Mouse (Mus musculus) limb, embryonic 11.5 days (tissue): ENCODE measurements around the gene Gm21976. TPM values are rescaled to one million over a fixed set of nuclear protein-coding genes. Genes with fewer than 3 reads are reported as not detected.
A peak's percentile ranks its signal among the peaks of the same experiment; 100 is the strongest.

Source experiments
- ATAC-seq: fragments of 200-750 bp; cut with Nextera tagmentation; 2 replicates; pipeline ENCODE4 v1.8.0; 2017; ENCODE audit warnings: low read depth; ENCODE audit not compliant: insufficient number of reproducible peaks, low FRiP score, low TSS enrichment
- DNase-seq: peaks from one replicate; pipeline ENCODE4 v3.0.0-alpha.2; 2015; ENCODE audit warnings: low spot score
- H3K27ac ChIP-seq: fragments of 300-500 bp; sonication (generic); replicated peaks from 2 replicates; pipeline ENCODE4 v1.5.1; 2014; ENCODE audit warnings: low read depth, mild to moderate bottlenecking, low read length
- H3K27me3 ChIP-seq: fragments of 300-500 bp; sonication (generic); 2 replicates; pipeline ENCODE4 v1.6.1; 2014; ENCODE audit warnings: mild to moderate bottlenecking, low read length, mixed read lengths; ENCODE audit not compliant: control insufficient read depth, insufficient read depth
- H3K36me3 ChIP-seq: fragments of 300-500 bp; sonication (generic); 2 replicates; pipeline ENCODE4 v1.6.1; 2014; ENCODE audit warnings: mild to moderate bottlenecking, low read length, moderate library complexity, mixed read lengths; ENCODE audit not compliant: control insufficient read depth, insufficient read depth
- H3K4me1 ChIP-seq: fragments of 300-500 bp; sonication (generic); 2 replicates; pipeline ENCODE4 v1.6.1; 2014; ENCODE audit warnings: low read length, mixed read lengths; ENCODE audit not compliant: control insufficient read depth, insufficient read depth
- H3K4me2 ChIP-seq: fragments of 300-500 bp; sonication (generic); 2 replicates; pipeline ENCODE4 v1.6.1; 2014; ENCODE audit warnings: low read depth, mild to moderate bottlenecking, moderate library complexity; ENCODE audit not compliant: severe bottlenecking
- H3K4me3 ChIP-seq: fragments of 300-500 bp; sonication (generic); 2 replicates; pipeline ENCODE4 v1.5.1; 2014; ENCODE audit warnings: low read depth, low read length
- H3K9ac ChIP-seq: fragments of 300-500 bp; sonication (generic); 2 replicates; pipeline ENCODE4 v1.6.1; 2014; ENCODE audit warnings: mild to moderate bottlenecking, low read length
- H3K9me3 ChIP-seq: fragments of 300-500 bp; sonication (generic); 2 replicates; pipeline ENCODE4 v1.6.1; 2016; ENCODE audit warnings: low read length; ENCODE audit not compliant: control insufficient read depth
- WGBS: fragments of 180-500 bp; shearing (Covaris S2); extraction: QIAGEN DNeasy Blood & Tissue Kit; methylation state at CpG from one replicate; pipeline ENCODE4 v1.1.7; 2014; 5-methylcytosine and 5-hydroxymethylcytosine counted together
- polyA plus RNA-seq: library from polyadenylated mRNA; unstranded; fragments of >200 nt; fragmentation: Nextera tagmentation; extraction: Ambion mirVana; gene quantifications from 2 replicates; pipeline ENCODE4 v1.2.1, GENCODE M21; 2014

Gm21976 gene
- polyA plus RNA-seq, 1 experiment from 2014 or later = not detected

DNA sequence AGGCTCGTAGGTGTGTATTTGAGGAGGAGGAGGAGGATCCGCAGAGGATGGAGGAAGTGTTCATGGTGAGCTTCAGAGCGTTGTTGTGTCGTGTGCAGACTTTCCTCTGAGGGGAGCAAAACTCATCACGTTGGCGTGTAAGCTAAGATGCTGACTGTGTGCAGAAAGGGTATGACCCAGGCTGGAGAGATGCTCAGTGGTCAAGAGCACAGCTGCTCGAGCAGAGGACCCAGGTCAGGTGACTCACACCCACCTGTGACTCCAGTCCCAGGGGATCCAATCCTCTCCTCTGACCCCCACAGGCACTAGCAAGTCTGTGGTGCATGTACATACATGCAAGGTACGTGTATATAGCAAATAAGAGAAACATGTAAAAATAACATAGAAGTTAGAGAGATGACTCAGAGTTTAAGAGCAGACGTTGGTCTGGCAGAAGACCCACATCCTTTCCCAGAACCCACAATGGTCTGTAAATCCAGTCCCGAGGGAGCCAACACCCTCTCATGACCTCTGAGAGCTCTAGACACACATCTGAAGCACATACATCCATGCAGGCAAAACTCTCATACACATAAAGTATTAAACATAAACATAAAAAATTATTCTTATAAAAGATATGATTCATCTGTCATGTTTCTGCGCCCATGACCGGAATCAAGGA lies 1.4 kb downstream of the Gm21976 start:
- no peaks in the 10 kb centered on the region for H3K4me1 ChIP-seq
- H3K9me3 ChIP-seq = no peaks in the 10 kb centered on the region
- no peak for ATAC-seq
- H3K27ac ChIP-seq = no peak overlapping the region
- WGBS = 78% methylated on average over 12 of the region's 12 CpGs
- H3K4me2 ChIP-seq = no peak overlapping the region
- H3K9ac ChIP-seq = no peak overlapping the region
- no peak overlapping the region for H3K4me3 ChIP-seq
- no peaks in the 10 kb centered on the region for H3K36me3 ChIP-seq
- no peak for DNase-seq
- H3K27me3 ChIP-seq = no peaks in the 10 kb centered on the region

DNA sequence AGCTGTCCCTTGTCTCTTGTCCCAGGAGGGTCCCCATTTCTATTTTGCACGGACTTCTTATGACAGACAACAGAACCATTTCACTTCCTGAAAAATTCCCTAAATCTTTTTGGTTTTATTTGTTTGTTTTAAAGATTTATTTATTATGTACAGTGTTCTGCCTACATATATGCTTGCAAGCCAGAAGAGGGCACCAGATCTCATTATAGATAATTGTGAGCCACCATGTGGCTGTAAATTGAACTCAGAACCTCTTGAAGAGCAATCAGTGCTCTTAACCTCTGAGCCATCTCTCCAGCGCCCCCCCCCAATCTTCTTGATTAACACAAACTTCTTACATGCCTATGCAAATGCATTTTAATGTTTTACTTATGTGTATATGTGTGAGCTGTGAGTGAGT lies 11.0 kb downstream of the Gm21976 start:
- no peak for ATAC-seq
- Histone ChIP-seq H3K36me3 (no peaks in the 10 kb centered on the region), H3K4me1 (no peaks in the 10 kb centered on the region), H3K9ac (no peak overlapping the region), H3K4me3 (no peak overlapping the region), H3K9me3 (no peaks in the 10 kb centered on the region), H3K4me2 (no peak overlapping the region), H3K27ac (no peak overlapping the region), H3K27me3 (no peaks in the 10 kb centered on the region)
- DNase-seq = no peak
- WGBS = 41% methylated on average over 2 of the region's 2 CpGs

DNA sequence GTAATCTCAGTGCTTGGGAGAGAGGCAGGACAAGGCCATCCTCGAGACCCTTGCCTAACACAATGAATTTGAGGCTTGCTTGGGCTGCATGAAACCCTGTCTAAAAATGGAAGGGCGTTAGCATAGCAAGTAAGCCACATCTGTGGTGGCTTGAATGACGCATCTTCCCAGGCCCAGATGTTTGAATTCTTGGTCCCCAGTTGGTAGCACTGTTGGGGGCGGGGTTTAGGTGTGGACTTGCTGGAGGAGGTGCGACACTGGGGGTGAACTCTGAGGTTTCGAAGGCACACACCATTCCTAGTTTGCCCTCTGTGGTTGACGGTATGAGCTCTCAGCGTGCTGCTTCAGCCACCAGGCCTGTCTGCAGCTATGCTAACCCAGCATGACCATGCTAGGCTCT lies 12.0 kb downstream of the Gm21976 start:
- no peak overlapping the region for H3K4me2 ChIP-seq
- no peak overlapping the region for H3K27ac ChIP-seq
- ATAC-seq (no peak), DNase-seq (no peak)
- H3K36me3 ChIP-seq = no peaks in the 10 kb centered on the region
- 74% methylated on average over 8 of the region's 8 CpGs for WGBS
- no peaks in the 10 kb centered on the region for H3K9me3 ChIP-seq
- no peaks in the 10 kb centered on the region for H3K27me3 ChIP-seq
- H3K9ac ChIP-seq = no peak overlapping the region
- H3K4me3 ChIP-seq = no peak overlapping the region
- H3K4me1 ChIP-seq = no peaks in the 10 kb centered on the region

DNA sequence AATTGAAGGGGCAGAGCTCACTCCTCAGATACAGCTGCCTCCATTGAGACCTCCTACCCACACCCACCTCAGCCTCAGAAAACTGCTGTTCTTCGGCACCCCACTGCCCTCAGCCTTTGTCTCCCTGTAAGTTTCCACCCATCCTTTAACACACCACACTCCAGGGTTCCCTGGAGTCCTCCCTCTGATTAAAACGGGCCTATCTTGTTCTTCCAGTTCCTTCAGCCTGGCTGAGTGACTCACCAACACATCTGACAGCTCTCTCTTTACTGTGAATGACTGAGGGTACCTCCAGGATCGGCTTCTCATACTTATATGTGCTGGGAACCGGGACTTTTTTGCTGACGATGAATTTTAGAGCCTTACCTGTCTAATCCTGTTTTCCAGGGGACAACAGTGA lies 16.4 kb downstream of the Gm21976 start:
- ATAC-seq (no peak), DNase-seq (no peak)
- Histone ChIP-seq H3K36me3 (no peaks in the 10 kb centered on the region), H3K9me3 (no peaks in the 10 kb centered on the region), H3K9ac (no peak overlapping the region), H3K27ac (no peak overlapping the region), H3K4me3 (no peak overlapping the region), H3K27me3 (no peaks in the 10 kb centered on the region), H3K4me2 (no peak overlapping the region), H3K4me1 (no peaks in the 10 kb centered on the region)
- WGBS = 57% methylated on average over 5 of the region's 5 CpGs

DNA sequence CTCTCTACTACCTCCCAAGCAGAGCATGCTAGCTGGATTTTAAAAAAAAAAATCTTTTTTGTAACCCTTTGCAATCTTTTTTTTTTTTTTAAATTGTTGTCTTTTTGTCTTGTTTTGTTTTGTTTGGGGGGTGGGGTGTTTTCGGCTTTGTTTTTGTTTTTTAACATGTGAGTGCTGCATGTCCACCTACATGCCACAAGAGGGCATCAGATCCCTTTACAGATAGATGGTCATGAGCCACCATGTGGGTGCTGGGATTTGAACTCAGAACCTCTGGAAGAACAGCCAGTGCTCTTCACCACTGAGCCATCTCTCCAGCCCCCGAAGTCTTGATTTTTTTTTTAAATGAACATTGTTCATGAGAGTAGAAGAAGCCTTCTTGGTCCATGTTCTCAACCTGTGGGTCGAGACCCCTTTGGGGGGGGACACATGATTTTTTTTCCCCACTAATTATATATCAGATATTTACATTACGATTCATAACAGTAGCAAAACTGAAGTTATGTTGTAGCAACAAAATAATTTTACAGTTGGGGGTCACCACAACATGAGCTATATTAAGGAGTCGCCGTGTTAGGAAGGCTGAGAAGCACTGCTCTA lies 18.3 kb downstream of the Gm21976 start:
- Histone ChIP-seq H3K27ac (no peak overlapping the region), H3K36me3 (no peaks in the 10 kb centered on the region), H3K4me2 (no peak overlapping the region), H3K27me3 (no peaks in the 10 kb centered on the region), H3K4me1 (no peaks in the 10 kb centered on the region), H3K9me3 (no peaks in the 10 kb centered on the region), H3K4me3 (no peak overlapping the region), H3K9ac (no peak overlapping the region)
- 93% methylated on average over 6 of the region's 6 CpGs for WGBS
- no peak for ATAC-seq
- DNase-seq = no peak

DNA sequence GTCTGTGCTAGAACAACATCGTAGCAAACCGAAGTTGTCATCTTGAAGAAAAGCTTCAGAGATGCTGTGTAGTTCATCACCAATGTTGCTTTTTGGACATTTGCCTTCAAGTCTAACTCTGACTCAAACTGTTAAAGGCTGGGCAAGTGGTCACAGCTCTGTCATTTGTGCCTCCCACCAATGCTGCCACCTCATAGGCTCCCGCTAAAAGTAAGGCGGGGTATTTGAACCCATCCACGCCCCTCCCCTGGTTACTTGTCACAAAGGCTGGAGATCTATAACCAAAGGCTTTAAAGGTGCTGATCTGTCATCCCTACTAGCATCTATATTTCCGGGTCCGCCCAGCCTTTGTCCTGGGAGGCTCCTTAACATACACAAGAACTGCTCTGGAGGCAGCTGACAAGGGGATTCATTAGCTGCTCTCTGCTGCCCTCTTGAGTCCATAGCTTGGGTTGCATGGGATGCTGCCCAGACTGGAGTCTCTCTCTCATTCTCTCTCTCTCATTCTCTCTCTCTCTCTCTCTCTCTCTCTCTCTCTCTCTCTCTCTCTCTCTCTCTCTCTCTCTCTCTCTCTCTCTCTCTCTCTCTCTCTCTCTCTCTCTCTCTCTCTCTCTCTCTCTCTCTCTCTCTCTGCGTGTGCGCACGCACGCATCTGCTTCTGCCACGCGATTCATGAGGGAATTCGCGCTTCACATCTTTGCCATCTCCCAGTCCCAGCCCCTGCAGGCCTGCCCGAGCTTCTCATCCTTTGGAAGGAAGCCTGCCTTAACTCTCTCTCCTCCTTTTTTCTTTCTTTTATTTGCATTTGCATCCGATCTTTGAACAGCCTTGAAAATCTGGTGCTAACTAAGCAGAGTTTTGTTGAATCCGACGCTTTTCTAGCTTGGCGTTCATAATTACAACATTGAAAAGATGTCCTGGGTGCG lies 19.4 kb downstream of the Gm21976 start:
- Histone ChIP-seq H3K4me3 (no peak overlapping the region), H3K9ac (no peak overlapping the region), H3K4me2 (peak overlapping the region; percentile 15), H3K27me3 (no peaks in the 10 kb centered on the region), H3K4me1 (no peaks in the 10 kb centered on the region), H3K36me3 (no peaks in the 10 kb centered on the region), H3K27ac (no peak overlapping the region), H3K9me3 (no peaks in the 10 kb centered on the region)
- DNase-seq (peak; percentile 91), ATAC-seq (peak; percentile 62; the same call in 1 of the 2 replicates)
- 51% methylated on average over 21 of the region's 21 CpGs for WGBS

DNA sequence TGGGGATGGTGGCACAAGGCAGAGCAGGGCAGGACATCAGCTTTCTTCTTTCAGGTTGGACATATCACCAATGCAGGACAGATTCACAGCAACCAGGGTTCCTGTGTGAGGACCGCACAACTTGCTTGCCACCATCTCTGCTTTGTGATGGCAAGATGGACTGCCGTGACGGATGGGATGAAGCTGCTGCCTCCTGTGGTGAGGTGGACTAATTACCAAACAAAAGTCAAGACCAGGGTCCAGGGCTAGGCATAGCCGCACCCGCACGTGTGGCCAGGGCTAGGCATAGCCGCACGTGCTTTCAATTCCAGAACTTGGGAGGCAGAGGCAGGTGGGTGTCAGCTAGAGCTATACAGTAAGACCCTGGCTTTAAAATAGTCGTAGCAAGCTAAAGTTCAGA lies 25.6 kb downstream of the Gm21976 start:
- Histone ChIP-seq H3K4me3 (no peak overlapping the region), H3K27me3 (no peaks in the 10 kb centered on the region), H3K9ac (no peak overlapping the region), H3K9me3 (no peaks in the 10 kb centered on the region), H3K27ac (no peak overlapping the region), H3K4me1 (no peaks in the 10 kb centered on the region), H3K4me2 (no peak overlapping the region), H3K36me3 (peaks cover 1% of the 10 kb centered on the region)
- DNase-seq (no peak), ATAC-seq (no peak)
- 89% methylated on average over 9 of the region's 9 CpGs for WGBS

DNA sequence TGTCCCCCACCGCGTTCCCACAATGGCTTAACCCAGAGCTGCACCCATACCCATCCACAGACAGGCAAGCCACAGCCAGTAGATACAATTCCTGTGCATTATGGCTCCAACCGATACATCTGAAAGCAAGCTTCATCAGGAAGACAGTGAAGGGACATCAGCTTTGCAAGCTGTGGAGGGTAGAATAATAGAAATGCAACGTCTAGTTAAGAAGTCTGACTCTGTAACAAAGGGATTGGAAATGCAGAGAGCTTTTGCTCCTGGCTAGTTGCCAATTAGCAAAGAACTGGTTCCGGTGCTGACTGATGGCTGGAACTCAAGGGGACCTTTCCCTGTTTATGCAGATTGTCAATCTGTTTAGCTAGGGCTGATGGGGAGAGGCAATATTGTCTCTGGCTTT lies 26.7 kb downstream of the Gm21976 start:
- DNase-seq = no peak
- WGBS = 55% methylated on average over 5 of the region's 5 CpGs

More for the DNA sequence above, 26.7 kb downstream of the Gm21976 start:
- ATAC-seq = no peak
- Histone ChIP-seq H3K36me3 (peaks cover 7% of the 10 kb centered on the region), H3K4me1 (no peaks in the 10 kb centered on the region), H3K9me3 (no peaks in the 10 kb centered on the region), H3K27me3 (no peaks in the 10 kb centered on the region), H3K27ac (no peak overlapping the region), H3K4me3 (no peak overlapping the region), H3K9ac (no peak overlapping the region), H3K4me2 (no peak overlapping the region)
